Comparison of ENCODE assay signal across 11 mouse cellular contexts in the genomic region with DNA sequence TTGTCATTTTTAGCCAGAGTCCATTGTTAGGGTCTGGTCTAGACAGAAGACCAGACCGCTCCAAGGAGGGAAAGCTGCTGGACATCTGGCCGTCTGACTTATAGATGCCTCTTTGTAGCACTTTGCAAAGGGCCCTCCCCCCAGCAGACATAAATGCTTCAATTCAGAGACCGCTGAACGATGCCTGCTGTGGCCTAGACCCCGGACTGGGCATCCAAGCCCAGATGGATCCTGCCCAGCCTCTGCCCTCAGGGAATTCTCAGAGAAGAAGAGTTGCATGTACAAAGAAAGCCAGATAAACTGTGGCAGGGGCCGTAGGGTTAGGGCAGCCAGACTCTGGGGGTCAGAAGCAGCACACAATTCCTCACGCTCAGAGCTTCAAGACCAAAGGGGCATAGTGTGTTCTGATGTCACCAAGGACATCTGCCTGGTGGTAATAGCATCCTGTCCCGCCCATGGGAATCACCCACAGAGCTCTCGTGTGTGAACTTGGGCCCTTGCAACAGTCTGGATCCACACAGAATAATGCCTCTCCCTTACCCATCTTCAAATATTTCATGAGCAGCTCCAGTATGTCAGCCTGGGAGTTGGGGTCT. TPM values are rescaled to one million over a fixed set of nuclear protein-coding genes. Genes with fewer than 3 reads are reported as not detected.
DNase-seq lines count a peak whose midpoint lies in the region; ATAC-seq and TF ChIP-seq lines count a peak whose summit lies in the region.
"Had no signal": no experiment of that assay in that cellular context is flagged by ENCODE, and none has a peak within 500 bp of the region (broad histone marks: within the 10 kb centered on the region; RNA-seq: fewer than 3 reads in every experiment).

No protein-coding gene starts in this region.

- H3K27ac ChIP-seq in hindbrain, embryonic 12.5 days: no peak overlapping the region
- no peak overlapping the region for H3K27ac ChIP-seq in hindbrain, embryonic 16.5 days (ENCODE audit: low read depth, low read length)
- peak overlapping the region; percentile 6; the same call in 1 of the 2 replicates for H3K27ac ChIP-seq in thymus, adult 2 months (ENCODE audit: control insufficient read depth, insufficient read depth, low read length)
- peak overlapping the region; percentile 12; the same call in 1 of the 2 replicates for H3K27ac ChIP-seq in intestine, embryonic 16.5 days (ENCODE audit: low read length)
- H3K27ac ChIP-seq: embryonic facial prominence, embryonic 13.5 days; limb, embryonic 15.5 days had no signal

- 46% methylated on average over 9 of the region's 9 CpGs for WGBS in hindbrain, embryonic 12.5 days
- WGBS in hindbrain, embryonic 16.5 days: 58% methylated on average over 9 of the region's 9 CpGs
- 68% methylated on average over 9 of the region's 9 CpGs for WGBS in thymus, adult 2 months
- 67% methylated on average over 9 of the region's 9 CpGs for WGBS in intestine, embryonic 16.5 days

- H3K4me2 ChIP-seq in hindbrain, embryonic 12.5 days (replicated peaks): 0 out of 2 replicates have a peak overlapping the region, but pooled peaks have one; percentile 5
- H3K4me2 ChIP-seq in hindbrain, embryonic 16.5 days (ENCODE audit: low read length): no peak overlapping the region
- peak overlapping the region; percentile 8; the same call in 1 of the 2 replicates for H3K4me2 ChIP-seq in intestine, embryonic 16.5 days (ENCODE audit: low read depth, low read length)
- H3K4me2 ChIP-seq: embryonic facial prominence, embryonic 13.5 days had no signal

- ATAC-seq in hindbrain, embryonic 12.5 days (ENCODE audit: low FRiP score): no peak
- ATAC-seq in hindbrain, embryonic 16.5 days: no peak
- no peak for ATAC-seq in intestine, embryonic 16.5 days
- ATAC-seq in granulocyte monocyte progenitor cell, adult 5-6 weeks (replicated peaks; ENCODE audit: poor library complexity, severe bottlenecking): no peak

- H3K36me3 ChIP-seq in hindbrain, embryonic 12.5 days: no peaks in the 10 kb centered on the region
- no peaks in the 10 kb centered on the region for H3K36me3 ChIP-seq in hindbrain, embryonic 16.5 days (ENCODE audit: control insufficient read depth, insufficient read depth, low read length)
- no peaks in the 10 kb centered on the region for H3K36me3 ChIP-seq in thymus, adult 2 months (ENCODE audit: control insufficient read depth, insufficient read depth, low read length)
- H3K36me3 ChIP-seq in intestine, embryonic 16.5 days (ENCODE audit: control insufficient read depth, insufficient read depth, low read length): no peaks in the 10 kb centered on the region
- H3K36me3 ChIP-seq: embryonic facial prominence, embryonic 13.5 days; limb, embryonic 15.5 days had no signal

- no peak overlapping the region for H3K4me3 ChIP-seq in hindbrain, embryonic 12.5 days
- H3K4me3 ChIP-seq in hindbrain, embryonic 16.5 days (ENCODE audit: low read length): no peak overlapping the region
- H3K4me3 ChIP-seq in thymus, adult 2 months (ENCODE audit: control insufficient read depth, insufficient read depth, low read length): no peak overlapping the region
- no peak overlapping the region for H3K4me3 ChIP-seq in intestine, embryonic 16.5 days (ENCODE audit: low read length)
- H3K4me3 ChIP-seq: embryonic facial prominence, embryonic 13.5 days; limb, embryonic 15.5 days had no signal

- TF ChIP-seq POLR2A in thymus, adult 2 months (IDR thresholded peaks at IDR 0.05; ENCODE audit: control insufficient read depth, extremely low read depth, insufficient read depth, low read length, poor library complexity): no peak

- peaks cover 31% of the 10 kb centered on the region for H3K4me1 ChIP-seq in hindbrain, embryonic 12.5 days
- peaks cover 11% of the 10 kb centered on the region for H3K4me1 ChIP-seq in hindbrain, embryonic 16.5 days (ENCODE audit: control insufficient read depth, insufficient read depth, low read depth, low read length)
- peaks cover 46% of the 10 kb centered on the region for H3K4me1 ChIP-seq in thymus, adult 2 months (replicated peaks; ENCODE audit: control insufficient read depth, insufficient read depth, low read length)
- H3K4me1 ChIP-seq in intestine, embryonic 16.5 days (ENCODE audit: control insufficient read depth, insufficient read depth, low read length): peaks cover 12% of the 10 kb centered on the region; the same call in 1 of the 2 replicates

- no peak for TF ChIP-seq CTCF in thymus, adult 2 months (IDR thresholded peaks at IDR 0.05; ENCODE audit: borderline replicate concordance, control insufficient read depth, extremely low read depth, insufficient read depth, low read length, poor library complexity)

- peaks cover 48% of the 10 kb centered on the region for H3K27me3 ChIP-seq in hindbrain, embryonic 12.5 days
- peaks cover 30% of the 10 kb centered on the region for H3K27me3 ChIP-seq in hindbrain, embryonic 16.5 days (replicated peaks; ENCODE audit: control insufficient read depth, insufficient read depth, low read length)
- H3K27me3 ChIP-seq in thymus, adult 2 months (ENCODE audit: control insufficient read depth, insufficient read depth, low read length): peaks cover 6% of the 10 kb centered on the region; the same call in 1 of the 2 replicates
- H3K27me3 ChIP-seq in intestine, embryonic 16.5 days (replicated peaks; ENCODE audit: control insufficient read depth, insufficient read depth, low read length): no peaks in the 10 kb centered on the region; the same call in 1 of the 2 replicates

- no peak overlapping the region for H3K9ac ChIP-seq in hindbrain, embryonic 12.5 days
- no peak overlapping the region for H3K9ac ChIP-seq in hindbrain, embryonic 16.5 days (ENCODE audit: low read depth, low read length)
- 0 out of 2 replicates have a peak overlapping the region, but pooled peaks have one; percentile 36 for H3K9ac ChIP-seq in intestine, embryonic 16.5 days (ENCODE audit: low read depth, low read length)
- H3K9ac ChIP-seq: embryonic facial prominence, embryonic 13.5 days; limb, embryonic 15.5 days had no signal

- no peak for DNase-seq in thymus, adult 2 months
- no peak for DNase-seq in thymus, postnatal 0 days (ENCODE audit: low spot score)
- no peak for DNase-seq in retina, postnatal 1 day
- DNase-seq: cerebellum, adult 18-20 months; right cerebral cortex, adult 18-20 months had no signal

- H3K9me3 ChIP-seq in hindbrain, embryonic 12.5 days (replicated peaks): no peaks in the 10 kb centered on the region
- H3K9me3 ChIP-seq in hindbrain, embryonic 16.5 days (ENCODE audit: control insufficient read depth, low read length): no peaks in the 10 kb centered on the region
- H3K9me3 ChIP-seq in intestine, embryonic 16.5 days (ENCODE audit: control insufficient read depth, low read length): no peaks in the 10 kb centered on the region
- H3K9me3 ChIP-seq: embryonic facial prominence, embryonic 13.5 days; limb, embryonic 15.5 days had no signal

RNA-seq across cellular contexts. Expression of gene Heyl, which starts 2.6 kb away (rescaled TPM):
- 8.6 and 10.1 TPM in 2 replicates for polyA plus RNA-seq in hindbrain, embryonic 12.5 days (2016; fragmentation: Nextera tagmentation; extraction: Ambion mirVana)
- polyA plus RNA-seq in hindbrain, embryonic 16.5 days (2015; fragmentation: Nextera tagmentation; extraction: Ambion mirVana): 5.3 and 7.6 TPM in 2 replicates
- 4.1 and 4.3 TPM in 2 replicates for polyA plus RNA-seq in thymus, adult 2 months (2012; rRNA removed)
- 2.3 and 3.7 TPM in 2 replicates for polyA plus RNA-seq in thymus, postnatal 0 days (2015; fragmentation: Nextera tagmentation; extraction: Ambion mirVana)
- polyA plus RNA-seq in intestine, embryonic 16.5 days (2015; fragmentation: Nextera tagmentation; extraction: Ambion mirVana): 10.7 and 12.0 TPM in 2 replicates
- not detected in 2 replicates for total RNA-seq in granulocyte monocyte progenitor cell, adult 5-6 weeks (2014; fragmentation: Nextera tagmentation)
- not detected in 2 replicates for total RNA-seq in granulocyte monocyte progenitor cell, adult 5-6 weeks (2017)

RNA-seq across cellular contexts. Expression of gene Pabpc4, which starts 26.2 kb away (rescaled TPM):
- 36.1 and 36.4 TPM in 2 replicates for polyA plus RNA-seq in hindbrain, embryonic 12.5 days (2016; fragmentation: Nextera tagmentation; extraction: Ambion mirVana)
- polyA plus RNA-seq in hindbrain, embryonic 16.5 days (2015; fragmentation: Nextera tagmentation; extraction: Ambion mirVana): 23.0 and 31.4 TPM in 2 replicates
- polyA plus RNA-seq in thymus, adult 2 months (2012; rRNA removed): 146 and 174 TPM in 2 replicates
- polyA plus RNA-seq in thymus, postnatal 0 days (2015; fragmentation: Nextera tagmentation; extraction: Ambion mirVana): 26.1 and 26.4 TPM in 2 replicates
- 31.6 and 36.7 TPM in 2 replicates for polyA plus RNA-seq in intestine, embryonic 16.5 days (2015; fragmentation: Nextera tagmentation; extraction: Ambion mirVana)
- 93.4 and 113 TPM in 2 replicates for total RNA-seq in granulocyte monocyte progenitor cell, adult 5-6 weeks (2014; fragmentation: Nextera tagmentation)
- total RNA-seq in granulocyte monocyte progenitor cell, adult 5-6 weeks (2017): 110 and 112 TPM in 2 replicates

RNA-seq across cellular contexts. Expression of gene Nt5c1a, which starts 34.6 kb away (rescaled TPM):
- polyA plus RNA-seq in hindbrain, embryonic 12.5 days (2016; fragmentation: Nextera tagmentation; extraction: Ambion mirVana): not detected in 2 replicates
- polyA plus RNA-seq in hindbrain, embryonic 16.5 days (2015; fragmentation: Nextera tagmentation; extraction: Ambion mirVana): 0.16 TPM in 1 of 2 replicates, not detected in the other
- 0.14 and 1.3 TPM in 2 replicates for polyA plus RNA-seq in thymus, adult 2 months (2012; rRNA removed)
- polyA plus RNA-seq in thymus, postnatal 0 days (2015; fragmentation: Nextera tagmentation; extraction: Ambion mirVana): not detected in 2 replicates
- polyA plus RNA-seq in intestine, embryonic 16.5 days (2015; fragmentation: Nextera tagmentation; extraction: Ambion mirVana): not detected in 2 replicates
- not detected in 2 replicates for total RNA-seq in granulocyte monocyte progenitor cell, adult 5-6 weeks (2014; fragmentation: Nextera tagmentation)
- not detected in 2 replicates for total RNA-seq in granulocyte monocyte progenitor cell, adult 5-6 weeks (2017)
- polyA plus RNA-seq: embryonic facial prominence, embryonic 13.5 days; limb, embryonic 15.5 days had no signal

RNA-seq across cellular contexts. Expression of gene Hpcal4, which starts 52.9 kb away (rescaled TPM):
- polyA plus RNA-seq in hindbrain, embryonic 12.5 days (2016; fragmentation: Nextera tagmentation; extraction: Ambion mirVana): 2.7 and 3.7 TPM in 2 replicates
- 46.7 and 63.6 TPM in 2 replicates for polyA plus RNA-seq in hindbrain, embryonic 16.5 days (2015; fragmentation: Nextera tagmentation; extraction: Ambion mirVana)
- 0.30 and 0.40 TPM in 2 replicates for polyA plus RNA-seq in thymus, adult 2 months (2012; rRNA removed)
- polyA plus RNA-seq in thymus, postnatal 0 days (2015; fragmentation: Nextera tagmentation; extraction: Ambion mirVana): 0.30 and 0.41 TPM in 2 replicates
- polyA plus RNA-seq in intestine, embryonic 16.5 days (2015; fragmentation: Nextera tagmentation; extraction: Ambion mirVana): 3.4 TPM in 2 replicates
- not detected in 2 replicates for total RNA-seq in granulocyte monocyte progenitor cell, adult 5-6 weeks (2014; fragmentation: Nextera tagmentation)
- total RNA-seq in granulocyte monocyte progenitor cell, adult 5-6 weeks (2017): not detected in 2 replicates

Comparison
In these comparisons a context has a peak if more than half of its experiments do, and no peak if none do; other contexts are left out.
1. H3K27ac ChIP-seq: peak in thymus, adult 2 months (single experiment) and intestine, embryonic 16.5 days (single experiment); none in hindbrain, embryonic 12.5 days (single experiment) and hindbrain, embryonic 16.5 days (single experiment).